Mouse (Mus musculus): ENCODE data around the gene Tspan3. TPM values are rescaled to one million over a fixed set of nuclear protein-coding genes. Genes with fewer than 3 reads are reported as not detected.

Gene Tspan3
- total RNA-seq, 2 experiments from 2014 or later, result 238 to 243 TPM

DNA sequence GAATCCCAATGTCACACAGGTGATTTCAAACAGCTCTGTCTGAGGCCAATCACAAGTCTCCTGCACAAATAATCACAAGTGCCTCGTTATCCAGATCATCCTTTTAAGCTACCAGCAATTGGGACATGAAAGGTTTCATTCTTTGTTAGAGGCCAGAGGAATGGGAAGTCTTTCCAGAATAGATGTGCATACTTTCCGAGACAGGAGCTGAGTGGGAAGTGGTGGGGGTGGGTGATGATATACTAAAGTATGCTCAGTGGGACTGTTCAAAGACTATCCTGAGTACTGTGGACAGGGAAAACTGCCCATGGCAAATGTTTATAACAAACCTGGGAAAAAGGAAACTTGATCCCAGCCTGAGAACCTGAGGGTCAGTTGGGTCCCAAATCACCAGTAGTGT is 5.8 kb downstream of the Tspan3 start:
- intact Hi-C loops (cut with DNase I), result no loop called here
- DNase-seq, result no peak

DNA sequence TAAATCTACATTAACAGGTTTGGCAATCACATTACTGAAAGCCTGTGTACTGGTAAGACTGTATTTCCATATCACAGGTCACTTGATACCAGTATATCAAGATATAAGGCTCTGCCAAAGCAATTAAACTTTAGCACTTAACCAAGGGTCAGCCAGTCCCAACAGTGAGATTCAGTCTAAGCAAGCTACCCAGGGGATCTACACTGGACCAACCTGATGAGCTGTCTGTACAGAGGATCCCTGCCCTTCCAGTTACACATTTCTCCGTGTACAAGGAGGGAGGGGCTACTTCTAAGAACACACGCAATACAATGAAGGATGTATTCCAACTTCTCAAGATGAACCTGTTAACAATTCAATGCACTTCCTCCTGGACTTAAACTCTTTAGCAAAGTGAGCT is 7.2 kb downstream of the Tspan3 start:
- intact Hi-C loops (cut with DNase I), result no loop called here
- no peak for DNase-seq

DNA sequence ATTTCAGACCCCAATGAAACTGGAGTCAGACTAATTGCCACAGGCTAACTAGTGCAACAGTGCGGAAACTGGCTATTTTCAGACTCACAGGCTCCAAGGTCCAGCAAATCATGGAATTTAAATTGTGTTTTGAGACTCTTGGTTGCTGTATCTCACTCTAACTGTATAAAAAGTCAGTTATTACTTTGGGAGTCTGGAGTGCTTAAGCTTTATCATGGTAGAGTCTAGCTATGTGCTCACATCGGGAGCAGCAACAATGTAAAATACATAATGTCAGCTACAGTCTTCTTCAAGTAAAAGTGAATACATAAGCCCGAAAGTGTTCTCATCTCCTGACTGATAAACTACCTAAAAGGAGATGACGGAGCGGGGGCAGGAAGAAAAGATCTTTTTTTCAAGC is 10.7 kb downstream of the Tspan3 start:
- intact Hi-C loops (cut with DNase I), result no loop called here
- no peak for DNase-seq

DNA sequence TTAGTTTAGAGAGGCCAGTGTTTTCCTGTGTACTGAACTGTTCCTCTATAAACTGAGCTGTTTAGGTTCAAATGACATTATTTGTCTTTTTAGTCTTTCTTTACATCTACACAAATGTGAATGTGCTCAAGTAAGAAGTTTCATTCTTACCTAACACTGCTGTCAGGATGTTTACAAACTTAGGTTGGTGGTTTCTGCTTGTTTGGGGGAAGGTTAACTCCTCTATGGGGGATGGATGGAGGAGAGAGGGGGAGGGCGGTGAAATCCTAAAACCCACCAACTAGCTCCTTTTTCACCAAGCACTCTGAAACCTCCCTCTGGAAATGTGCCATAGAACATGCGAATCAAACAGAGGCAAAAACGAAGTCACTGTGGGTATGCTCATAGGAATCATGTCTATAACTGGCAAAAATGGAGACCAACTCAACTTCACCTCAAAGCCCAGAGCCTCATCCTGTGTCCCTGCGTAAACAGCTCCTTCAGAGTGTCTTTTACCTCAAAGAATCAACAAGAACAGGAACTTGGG is 12.7 kb downstream of the Tspan3 start:
- DNase-seq, result no peak
- intact Hi-C loops (cut with DNase I), result no loop called here

DNA sequence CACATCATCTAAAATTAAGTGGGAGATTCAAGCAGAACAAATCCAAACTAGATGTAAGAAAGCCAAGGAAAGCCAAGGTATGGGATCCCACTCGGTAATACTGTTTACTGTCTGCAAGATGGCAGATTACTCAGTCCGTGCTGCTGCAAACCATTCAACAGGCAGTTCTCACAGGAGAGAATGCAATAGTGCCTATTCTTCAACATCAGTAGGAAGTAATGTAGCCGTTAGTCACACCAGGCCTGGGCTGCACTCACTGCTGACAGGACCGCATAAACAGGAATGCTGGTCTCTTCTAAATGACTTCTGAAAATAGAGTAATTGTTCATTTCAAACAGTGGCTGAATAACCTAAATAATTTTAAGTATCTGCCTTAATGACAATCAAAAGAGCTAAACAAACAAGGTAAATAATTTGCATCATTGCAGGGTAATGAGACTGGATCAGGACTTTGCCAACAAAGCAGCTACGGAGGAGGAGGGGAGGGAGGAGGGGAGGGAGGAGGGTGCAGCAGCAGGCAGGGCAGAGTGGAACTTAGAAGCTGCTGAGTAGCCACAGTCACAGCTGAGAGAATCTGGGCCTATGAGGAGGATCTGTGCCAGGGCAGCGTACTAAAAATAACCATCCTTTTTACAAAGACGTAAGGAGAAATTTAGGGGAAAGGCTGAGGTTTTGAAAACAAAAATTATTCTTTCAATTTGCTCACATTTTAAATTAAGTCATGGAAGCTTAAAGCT is 13.4 kb downstream of the Tspan3 start:
- peak; percentile 17 for DNase-seq

DNA sequence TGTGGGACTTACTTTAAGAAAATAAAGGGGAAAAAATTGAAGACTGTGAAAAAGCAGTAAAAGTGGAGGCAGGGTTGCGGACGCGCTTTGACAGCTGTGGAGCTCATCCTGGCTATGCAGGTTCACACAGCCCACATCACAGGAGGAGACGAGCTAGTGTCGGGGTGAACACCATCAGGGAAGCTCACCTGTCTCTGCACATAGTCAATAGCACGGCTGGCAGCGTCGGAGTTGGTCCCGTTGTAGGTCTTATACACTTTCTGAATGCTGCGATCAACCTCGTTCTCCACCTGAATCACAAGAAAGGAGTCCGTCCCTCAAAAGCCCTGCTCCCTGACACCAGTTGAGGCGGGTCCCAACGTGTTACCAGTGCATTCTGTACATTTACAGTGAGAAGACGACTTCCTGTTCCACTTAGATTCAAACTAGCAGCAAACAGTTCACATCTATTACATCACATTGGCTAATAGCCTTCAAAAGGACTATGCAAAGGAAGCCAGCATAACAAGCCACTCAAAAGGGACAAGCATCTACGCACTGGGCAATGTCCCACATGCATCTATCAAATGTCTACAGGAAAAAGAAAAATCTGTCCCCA is 18.9 kb downstream of the Tspan3 start:
- intact Hi-C loops (cut with DNase I), result no loop called here
- no peak for DNase-seq

More for the DNA sequence above, 13.4 kb downstream of the Tspan3 start:
- intact Hi-C loops (cut with DNase I), result no loop called here

DNA sequence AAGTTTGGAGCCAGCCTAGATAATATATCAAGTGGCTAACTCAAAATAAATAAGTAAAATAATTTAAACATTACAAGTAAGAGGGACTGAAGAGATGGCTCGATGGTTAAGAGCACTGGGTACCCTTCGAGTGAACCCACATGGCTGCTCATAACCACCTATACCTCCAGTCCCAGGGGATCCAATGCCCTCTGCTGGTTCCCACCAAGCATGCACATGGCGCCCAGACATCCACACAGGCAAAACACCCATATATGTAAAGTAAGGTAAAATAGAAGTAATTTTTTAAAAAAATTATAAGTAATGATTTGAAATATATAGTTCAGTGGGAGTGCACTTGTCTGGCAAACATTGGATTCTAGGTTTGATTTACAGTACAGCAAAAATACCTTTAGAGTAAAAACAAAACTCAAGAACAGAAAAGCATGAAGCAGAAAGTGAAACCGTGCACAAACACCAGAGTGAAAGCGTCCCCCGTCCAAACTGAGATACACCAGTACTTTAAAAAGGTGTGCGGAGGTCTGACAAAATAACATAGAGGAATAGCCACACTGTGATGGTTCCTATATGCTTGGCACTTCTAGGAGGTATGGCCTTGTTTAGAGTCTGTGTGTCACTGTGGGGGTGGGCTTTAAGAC is 20.8 kb downstream of the Tspan3 start:
- no peak for DNase-seq
- intact Hi-C loops (cut with DNase I), result loop anchor here (1.0 kb wide), 1 partner anchor 10 kb away; no protein-coding TSS in a partner anchor

DNA sequence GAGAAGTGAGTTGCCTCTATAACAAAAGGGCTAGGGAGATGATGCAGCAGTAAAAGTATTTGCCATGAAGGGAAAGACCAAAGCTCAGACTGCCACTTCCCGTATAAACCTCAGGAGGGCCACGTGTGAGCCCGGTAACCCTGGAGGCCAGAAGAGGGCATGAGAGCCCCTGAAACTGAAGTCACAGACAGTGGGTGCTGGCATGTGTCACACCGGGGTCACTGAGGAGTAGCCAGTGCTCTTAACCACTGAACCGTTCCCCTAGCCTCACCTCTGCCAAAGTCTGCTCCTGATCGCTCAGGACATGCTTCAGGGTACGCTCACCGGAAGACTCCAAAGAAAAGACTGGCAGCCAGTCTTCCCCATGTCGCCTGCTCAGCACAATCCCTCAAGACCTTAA is 23.5 kb downstream of the Tspan3 start:
- DNase-seq, result no peak
- intact Hi-C loops (cut with DNase I), result no loop called here

DNA sequence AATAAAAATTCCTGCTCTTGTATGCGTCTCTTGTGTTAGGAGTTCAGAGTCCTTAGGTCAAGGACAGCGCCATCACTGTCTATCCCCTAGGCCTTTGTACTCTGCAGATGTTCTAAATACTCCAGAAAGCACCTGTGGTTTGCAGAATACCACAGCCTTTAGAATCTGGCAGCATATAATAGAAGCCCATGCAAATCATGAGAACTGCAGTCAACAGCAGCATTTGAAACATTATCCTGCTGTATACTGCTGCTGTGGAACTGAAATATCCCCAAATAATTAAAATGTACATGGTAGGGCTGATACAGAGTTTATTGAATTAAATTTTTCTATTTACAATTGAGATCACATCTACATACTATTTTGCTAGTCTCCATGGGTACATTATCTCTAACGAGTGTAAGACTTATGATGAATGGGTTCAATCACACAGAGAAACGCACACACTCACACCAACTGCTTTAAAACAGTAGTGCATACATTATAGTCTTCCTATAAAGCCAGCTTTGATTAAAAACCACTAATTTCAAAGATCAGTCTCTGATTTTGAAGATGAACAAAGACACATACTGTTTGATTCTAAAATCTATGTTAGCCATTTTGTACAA is 29.6 kb downstream of the Tspan3 start:
- intact Hi-C loops (cut with DNase I), result no loop called here
- no peak for DNase-seq

DNA sequence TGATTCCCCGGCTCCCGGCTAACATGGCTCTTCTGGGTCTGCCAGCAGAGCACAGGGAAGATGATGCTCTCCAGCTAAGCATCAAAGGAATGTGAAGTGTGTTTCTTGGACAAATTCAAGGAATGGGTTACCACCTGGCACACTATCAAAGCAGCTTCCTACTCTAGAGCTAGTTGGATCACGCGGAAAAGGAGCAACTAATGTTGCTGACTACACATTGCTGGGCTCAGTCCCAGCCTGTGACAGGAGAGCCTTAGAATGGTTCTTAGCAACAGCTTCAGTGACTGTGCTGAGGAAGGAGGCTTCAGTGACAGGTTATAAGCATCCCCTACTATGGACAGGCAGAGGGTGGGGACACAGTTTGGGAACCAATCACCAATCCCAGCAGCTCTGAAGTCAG is 30.7 kb downstream of the Tspan3 start:
- intact Hi-C loops (cut with DNase I), result loop anchor here (1.0 kb wide), 1 partner anchor 11 kb away; no protein-coding TSS in a partner anchor
- DNase-seq, result no peak

DNA sequence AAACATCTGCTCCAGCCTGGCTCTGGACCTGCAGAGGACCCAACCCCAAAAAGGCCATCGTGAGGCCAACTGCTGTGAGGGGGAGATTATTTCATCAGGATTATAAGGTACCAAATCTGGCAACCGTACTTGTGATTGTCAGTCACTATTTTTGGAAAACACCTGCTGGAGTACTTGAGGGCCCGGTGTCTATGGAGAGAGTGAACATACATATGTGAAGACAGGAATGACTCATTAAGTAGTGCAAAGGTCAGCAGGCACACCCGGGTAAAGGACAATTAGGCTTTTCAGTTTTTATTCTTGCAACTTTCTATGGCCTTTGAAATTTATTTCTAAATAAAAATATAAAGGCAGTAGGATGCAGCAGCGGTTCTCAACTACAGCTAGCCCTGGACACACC is 31.3 kb downstream of the Tspan3 start:
- intact Hi-C loops (cut with DNase I), result loop anchor here (1.0 kb wide), 1 partner anchor 11 kb away; no protein-coding TSS in a partner anchor

DNA sequence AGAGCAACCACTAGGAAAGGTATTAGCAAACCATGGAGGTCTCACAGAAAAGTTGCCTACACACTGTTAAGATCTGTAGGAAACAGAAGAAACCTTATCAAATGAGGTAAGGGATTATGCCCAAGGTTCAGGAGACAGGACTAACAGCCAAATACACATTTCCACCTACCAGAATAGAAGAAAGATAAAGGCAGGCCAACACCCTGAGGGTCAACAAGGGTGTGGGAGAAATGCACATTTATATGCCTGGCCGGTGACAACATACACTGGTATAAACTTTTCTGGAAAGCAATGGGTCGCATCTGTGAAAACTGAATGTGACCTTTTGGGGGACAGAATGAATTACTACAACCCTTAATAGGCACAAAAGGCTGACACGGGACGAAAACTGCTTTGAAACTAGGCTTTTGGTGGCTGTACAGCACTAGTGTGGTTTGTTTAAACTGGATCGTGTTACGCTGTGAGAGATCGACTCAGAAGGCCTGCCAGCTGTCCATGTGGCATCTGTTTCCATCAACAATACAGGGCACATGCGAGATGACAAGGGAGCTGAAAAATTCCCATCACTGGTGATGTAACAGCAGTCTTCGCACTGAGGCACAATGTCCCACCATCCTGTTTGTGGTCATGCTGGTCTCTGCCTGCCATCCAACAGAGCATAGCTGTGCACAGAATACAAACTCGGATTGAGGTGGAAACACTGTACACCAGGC is 33.3 kb downstream of the Tspan3 start:
- intact Hi-C loops (cut with DNase I), result no loop called here
- no peak for DNase-seq

More for the DNA sequence above, 31.3 kb downstream of the Tspan3 start:
- DNase-seq, result no peak

DNA sequence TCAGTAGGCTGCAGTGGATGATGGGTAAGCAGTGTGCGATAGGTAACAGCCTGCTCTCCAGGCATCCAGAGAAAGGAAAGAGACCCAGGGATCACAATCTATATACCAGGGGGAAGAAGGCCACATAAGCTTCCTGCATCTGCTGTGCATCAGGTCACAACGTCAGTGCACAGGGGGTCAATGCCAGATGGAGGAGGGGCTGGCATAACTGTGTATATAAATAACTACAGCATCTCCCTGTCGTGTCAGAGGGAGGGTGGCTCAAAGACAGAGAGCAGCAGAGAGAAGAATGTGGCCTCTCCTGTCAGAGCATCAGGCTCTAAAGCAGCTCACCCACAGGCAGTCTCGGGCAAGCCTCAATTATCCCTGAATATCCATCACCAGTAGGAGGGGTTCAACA is 34.7 kb downstream of the Tspan3 start:
- DNase-seq, result no peak
- intact Hi-C loops (cut with DNase I), result no loop called here

DNA sequence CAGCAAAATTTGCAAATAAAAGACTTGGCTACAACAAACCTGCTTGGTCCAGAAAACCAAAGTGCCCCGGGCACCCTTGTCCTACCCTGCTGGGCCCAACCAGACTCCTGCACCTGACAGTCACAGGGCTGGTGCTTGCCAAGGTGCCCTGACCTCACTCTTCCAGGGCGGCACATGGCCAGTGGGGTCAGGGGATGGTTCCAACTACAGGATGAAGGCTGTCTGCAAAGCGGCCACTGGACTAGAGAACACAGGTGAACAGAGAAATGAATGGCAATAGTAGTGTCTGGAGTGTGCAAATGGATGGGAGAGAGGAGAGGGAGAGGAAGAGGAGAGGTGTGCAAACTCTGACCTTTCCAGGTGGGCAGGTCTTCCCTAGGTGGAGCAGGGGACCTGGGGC is 35.3 kb downstream of the Tspan3 start:
- intact Hi-C loops (cut with DNase I), result no loop called here
- no peak for DNase-seq

DNA sequence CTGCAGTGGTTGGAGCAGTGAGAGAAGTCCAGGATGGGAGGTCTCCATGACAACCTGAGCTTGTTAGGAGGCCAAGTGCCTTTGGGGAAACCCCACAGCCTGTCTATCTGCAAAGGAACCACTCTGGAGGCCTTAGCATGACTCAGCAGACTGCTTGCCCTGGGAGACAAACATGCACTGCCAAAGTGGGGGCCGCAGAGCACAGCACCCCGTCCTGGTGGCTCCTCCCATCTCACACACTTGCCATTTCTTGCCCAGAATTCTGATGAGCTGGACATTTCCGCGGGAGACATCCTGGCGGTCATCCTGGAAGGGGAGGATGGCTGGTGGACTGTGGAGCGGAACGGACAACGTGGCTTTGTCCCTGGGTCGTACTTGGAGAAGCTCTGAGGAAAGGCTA is 36.9 kb downstream of the Tspan3 start:
- intact Hi-C loops (cut with DNase I), result no loop called here
- no peak for DNase-seq

DNA sequence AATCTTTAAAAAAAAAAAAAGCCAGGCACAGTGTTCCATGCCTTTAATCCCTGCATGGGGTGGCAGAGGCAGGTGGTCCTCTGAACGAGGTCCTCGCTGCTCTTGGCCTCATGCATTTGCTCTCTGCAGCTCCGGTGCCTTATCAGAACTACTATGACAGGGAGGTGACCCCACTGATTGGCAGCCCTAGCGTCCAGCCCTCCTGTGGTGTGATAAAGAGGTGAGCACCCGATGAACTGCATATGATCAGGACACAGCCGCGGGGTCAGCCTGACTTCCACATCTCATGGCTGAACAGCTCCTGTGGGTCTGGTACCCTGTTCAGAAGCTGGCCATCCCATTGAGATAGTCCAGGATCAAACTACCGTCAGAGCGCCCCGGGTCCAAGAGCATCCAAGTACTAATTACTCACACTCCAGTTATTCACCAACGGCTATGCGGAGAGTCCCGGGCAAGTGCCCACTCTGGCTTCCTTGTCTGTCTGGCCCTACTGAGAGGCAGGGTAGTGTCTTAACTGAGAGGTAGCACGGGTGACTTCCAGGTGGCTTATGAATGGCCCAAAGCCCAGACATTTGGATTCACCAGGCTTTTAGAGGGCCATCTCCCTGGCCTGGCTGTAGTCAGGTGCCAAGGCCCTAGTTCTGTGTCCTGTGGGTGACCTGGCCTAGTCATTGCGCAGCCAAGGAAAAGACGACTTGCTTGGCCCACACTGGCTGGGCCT is 38.7 kb downstream of the Tspan3 start:
- intact Hi-C loops (cut with DNase I), result no loop called here
- DNase-seq, result no peak

DNA sequence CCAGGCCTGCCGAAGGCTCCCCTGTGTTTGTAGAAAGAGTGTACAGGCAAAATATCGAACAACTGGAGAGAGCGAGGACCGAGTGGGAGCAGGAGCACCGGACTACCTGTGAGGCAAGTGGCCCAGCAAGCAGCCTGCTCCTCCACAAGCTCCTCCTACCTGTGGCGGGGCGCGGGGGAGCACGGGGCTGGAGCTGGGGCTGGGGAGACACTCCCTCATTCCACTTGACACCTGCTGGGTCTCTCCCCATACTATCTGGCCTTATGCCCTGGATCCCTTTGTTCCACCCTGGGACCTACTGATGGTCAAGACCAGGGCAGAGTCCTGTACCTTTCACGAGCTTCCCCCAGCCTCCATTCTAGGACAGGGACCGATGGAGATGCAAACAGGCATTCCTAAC is 40.7 kb downstream of the Tspan3 start:
- intact Hi-C loops (cut with DNase I), result no loop called here
- DNase-seq, result no peak

DNA sequence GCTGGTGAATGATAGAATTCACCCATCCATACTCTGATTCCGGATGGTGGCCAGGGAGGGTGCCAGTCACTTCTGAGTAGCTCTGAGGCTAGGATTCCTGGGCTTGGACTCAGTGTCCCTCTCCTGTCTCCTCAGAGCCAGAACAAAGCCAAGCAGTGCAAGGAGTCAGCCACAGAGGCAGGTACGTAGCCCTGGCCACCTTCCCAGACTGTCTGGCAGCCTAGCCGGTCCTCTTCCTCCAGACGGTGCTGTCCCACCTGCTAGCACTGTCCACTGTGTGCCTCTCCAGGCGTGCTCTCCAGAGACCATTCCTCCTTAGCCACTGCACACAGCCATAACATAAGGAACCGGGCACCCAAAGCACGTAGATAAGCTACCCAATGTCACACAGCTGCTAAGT is 41.7 kb downstream of the Tspan3 start:
- no peak for DNase-seq

DNA sequence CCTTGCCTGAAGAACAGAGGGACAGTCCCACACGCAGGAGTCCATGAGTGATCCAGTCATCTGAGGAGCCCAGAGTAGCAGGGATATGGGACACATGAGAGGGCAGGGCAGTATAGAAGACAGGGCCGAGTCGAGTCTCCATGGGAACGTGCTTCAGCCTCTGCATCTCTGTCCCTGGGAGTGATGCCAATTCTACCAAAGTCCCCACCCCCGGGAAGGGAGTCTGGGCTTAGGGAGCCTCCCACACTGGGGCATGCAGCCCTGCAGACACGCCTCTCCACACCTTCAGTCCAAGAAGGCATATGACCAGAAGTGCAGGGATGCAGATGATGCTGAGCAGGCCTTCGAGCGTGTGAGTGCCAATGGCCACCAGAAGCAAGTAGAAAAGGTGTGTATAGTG is 42.3 kb downstream of the Tspan3 start:
- peak; percentile 42 for DNase-seq
- intact Hi-C loops (cut with DNase I), result no loop called here

More for the DNA sequence above, 41.7 kb downstream of the Tspan3 start:
- intact Hi-C loops (cut with DNase I), result no loop called here

DNA sequence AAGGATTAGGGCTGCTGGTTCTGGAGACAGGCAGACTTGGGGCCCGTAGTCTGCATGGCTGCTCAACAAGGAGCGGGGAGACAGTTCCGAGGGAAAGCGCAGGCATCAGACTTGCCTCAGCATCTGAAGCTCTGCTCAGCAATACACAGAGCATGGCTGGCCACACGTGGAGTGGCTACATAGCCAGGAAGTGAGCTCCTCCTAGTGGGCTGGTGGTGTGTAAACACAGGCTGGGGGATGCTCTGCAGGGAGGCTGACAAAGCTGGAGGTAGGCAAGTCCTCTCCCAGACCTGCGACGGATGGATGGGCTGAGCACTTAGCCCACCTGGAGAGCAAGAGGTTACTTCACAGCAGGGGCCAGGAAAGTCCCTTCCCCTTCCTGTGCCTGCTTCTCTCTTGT is 44.2 kb downstream of the Tspan3 start:
- intact Hi-C loops (cut with DNase I), result no loop called here
- DNase-seq, result peak; percentile 71
